Mouse (Mus musculus) myocyte (in vitro differentiated cells): Measurements from ENCODE around the gene Cyfip1.

Experiments
- E2F4 ChIP-seq: IDR thresholded peaks from one replicate; pipeline ENCODE4 v1.6.1; 2011; ENCODE audit warnings: mild to moderate bottlenecking, control low read depth, moderate library complexity; ENCODE audit not compliant: insufficient read depth
- MYOD1 ChIP-seq, 3 experiments: IDR thresholded peaks; one replicate each; pipeline ENCODE4 v1.6.1; 2011; ENCODE audit warnings: control low read depth in 2 of 3, low read depth in 2 of 3, mild to moderate bottlenecking in 2 of 3, moderate library complexity in 1 of 3; ENCODE audit not compliant: insufficient read length in 2 of 3, control insufficient read depth in 1 of 3
- POLR2A ChIP-seq: IDR thresholded peaks from one replicate; pipeline ENCODE4 v1.6.1; 2011; ENCODE audit warnings: low read depth, mild to moderate bottlenecking, control low read depth, moderate library complexity; ENCODE audit not compliant: insufficient read length
- SRF ChIP-seq: IDR thresholded peaks from one replicate; pipeline ENCODE4 v1.6.1; 2011; ENCODE audit warnings: low read depth; ENCODE audit not compliant: control insufficient read depth, insufficient read length
- TCF12 ChIP-seq: IDR thresholded peaks from one replicate; pipeline ENCODE4 v1.6.1; 2011; ENCODE audit warnings: mild to moderate bottlenecking, control low read depth; ENCODE audit not compliant: poor library complexity, insufficient read depth, severe bottlenecking
- USF1 ChIP-seq: IDR thresholded peaks from one replicate; pipeline ENCODE4 v1.6.1; 2011; ENCODE audit warnings: low read depth, mild to moderate bottlenecking, control low read depth, moderate library complexity

DNA sequence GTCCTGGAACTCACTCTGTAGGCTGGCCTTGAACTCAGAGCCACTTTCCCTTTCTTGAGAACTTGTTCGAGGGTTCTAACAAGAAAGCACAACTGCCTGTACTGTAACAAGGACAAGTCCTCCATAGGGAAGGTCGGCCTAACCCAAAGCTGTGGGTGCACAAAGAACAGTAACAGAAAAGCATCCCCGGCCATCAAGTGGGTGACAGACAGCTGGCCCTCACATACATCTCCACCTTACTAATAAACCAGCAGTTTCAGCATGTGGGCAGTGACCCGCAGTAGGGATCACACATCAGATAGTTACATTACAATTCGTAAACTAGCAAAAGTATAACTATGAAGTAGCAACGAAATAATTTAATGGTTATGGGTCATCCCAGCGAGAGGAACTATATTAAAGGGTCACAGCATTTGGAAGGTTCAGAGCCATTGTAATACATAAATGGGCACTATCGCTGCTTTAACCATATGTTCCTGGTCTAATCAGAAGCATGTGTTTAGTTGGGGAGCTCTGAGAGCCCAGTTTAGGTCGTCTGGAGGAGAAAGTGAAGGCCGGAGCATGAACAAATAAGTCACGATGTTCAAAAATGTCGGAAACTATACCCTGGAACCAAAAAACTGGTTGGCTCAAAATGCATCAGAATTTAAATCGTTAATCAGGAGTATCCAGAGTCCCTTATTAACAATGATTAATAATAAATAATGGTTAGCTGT, 48.2 kb upstream of the Cyfip1 start:
- TF ChIP-seq POLR2A: no peak
- TF ChIP-seq TCF12: no peak
- TF ChIP-seq MYOD1 (IDR thresholded peaks at IDR 0.05; ENCODE audit: control insufficient read depth in 1 of 3, insufficient read length in 2 of 3, low read depth in 2 of 3): no peak
- TF ChIP-seq USF1: no peak
- no peak for TF ChIP-seq SRF
- TF ChIP-seq E2F4: no peak
